Mouse (Mus musculus): ENCODE measurements around the gene Hpd. TPM values are rescaled to one million over a fixed set of nuclear protein-coding genes. Genes with fewer than 3 reads are reported as not detected.

Hpd gene
- total and polyA plus RNA-seq, 2 experiments from 2014 or later = not detected

DNA sequence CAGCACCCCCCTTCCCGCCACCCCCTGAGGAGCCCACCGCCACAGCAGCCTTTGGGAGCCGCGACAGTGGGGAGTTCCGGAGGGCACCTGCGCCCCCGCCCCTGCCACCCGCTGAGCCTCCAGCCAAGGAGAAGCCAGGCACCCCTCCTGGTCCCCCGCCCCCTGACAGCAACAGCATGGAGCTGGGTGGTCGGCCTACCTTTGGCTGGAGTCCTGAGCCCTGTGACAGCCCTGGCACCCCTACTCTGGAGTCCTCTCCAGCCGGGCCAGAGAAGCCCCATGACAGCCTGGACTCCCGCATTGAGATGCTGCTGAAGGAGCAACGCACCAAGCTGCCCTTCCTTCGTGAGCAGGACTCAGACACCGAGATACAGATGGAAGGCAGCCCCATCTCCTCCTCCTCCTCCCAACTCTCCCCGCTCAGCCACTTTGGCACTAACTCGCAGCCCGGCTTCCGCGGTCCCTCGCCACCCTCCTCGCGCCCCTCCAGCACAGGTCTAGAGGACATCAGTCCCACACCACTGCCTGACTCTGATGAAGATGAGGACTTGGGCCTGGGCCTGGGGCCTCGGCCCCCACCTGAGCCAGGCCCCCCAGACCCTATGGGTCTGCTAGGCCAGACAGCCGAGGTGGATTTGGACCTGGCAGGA lies 34.3 kb downstream of the Hpd start:
- no peak for DNase-seq (ENCODE audit: low spot score)
- Histone ChIP-seq H3K9ac (replicated peaks; ENCODE audit: low read length, poor library complexity, severe bottlenecking) (no peak overlapping the region), H3K4me3 (ENCODE audit: low read depth, low read length) (no peak overlapping the region), H3K9me3 (ENCODE audit: low read length) (no peaks in the 10 kb centered on the region), H3K27me3 (ENCODE audit: insufficient read depth, low read length) (no peaks in the 10 kb centered on the region), H3K4me2 (ENCODE audit: low read depth, low read length, poor library complexity, severe bottlenecking) (no peak overlapping the region), H3K36me3 (ENCODE audit: insufficient read depth, low read length) (peaks cover 53% of the 10 kb centered on the region), H3K27ac (ENCODE audit: low read depth, low read length) (no peak overlapping the region), H3K4me1 (ENCODE audit: insufficient read depth, low read length) (peaks cover 30% of the 10 kb centered on the region)
- no peak for TF ChIP-seq CTCF (IDR thresholded peaks at IDR 0.05)
- ATAC-seq (ENCODE audit: low FRiP score) = no peak
- 79% methylated on average over 25 of the region's 25 CpGs for WGBS

DNA sequence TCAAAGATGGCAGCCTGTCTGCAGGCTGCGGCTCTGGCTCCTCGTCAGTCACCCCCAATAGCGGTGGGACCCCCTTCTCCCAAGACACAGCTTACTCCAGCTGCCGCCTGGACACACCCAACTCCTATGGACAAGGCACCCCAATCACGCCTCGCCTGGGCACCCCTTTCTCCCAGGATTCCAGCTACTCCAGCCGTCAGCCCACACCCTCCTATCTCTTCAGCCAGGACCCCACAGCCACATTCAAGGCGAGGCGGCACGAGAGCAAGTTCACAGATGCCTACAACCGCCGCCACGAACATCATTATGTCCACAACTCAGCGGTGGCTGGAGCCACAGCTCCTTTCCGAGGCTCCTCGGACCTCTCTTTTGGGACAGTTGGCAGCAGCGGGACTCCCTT lies 35.0 kb downstream of the Hpd start:
- no peaks in the 10 kb centered on the region for H3K27me3 ChIP-seq (ENCODE audit: insufficient read depth, low read length)

DNA sequence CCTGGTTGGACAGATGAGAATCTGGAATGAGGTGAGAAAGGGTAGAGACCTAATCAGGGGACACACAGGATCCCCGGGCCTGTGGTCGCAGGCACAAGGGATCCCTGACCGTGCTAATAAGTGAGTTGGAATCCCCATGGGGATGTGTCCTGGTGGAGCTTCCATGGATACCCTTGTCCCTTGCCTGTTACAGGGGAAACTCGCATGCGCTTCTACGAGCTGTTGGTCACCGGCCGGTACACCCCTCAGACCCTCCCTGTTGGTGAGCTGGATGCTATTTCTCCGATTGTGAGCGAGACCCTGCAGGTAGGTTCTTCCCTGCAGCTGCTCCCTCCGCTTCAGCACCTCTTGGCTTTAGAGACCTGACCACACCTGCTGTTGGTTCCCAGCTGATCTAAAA lies 36.2 kb downstream of the Hpd start:
- WGBS = 85% methylated on average over 11 of the region's 11 CpGs
- DNase-seq (ENCODE audit: low spot score) = no peak
- no peak for ATAC-seq (ENCODE audit: low FRiP score)
- Histone ChIP-seq H3K4me2 (ENCODE audit: low read depth, low read length, poor library complexity, severe bottlenecking) (no peak overlapping the region), H3K36me3 (ENCODE audit: insufficient read depth, low read length) (peaks cover 36% of the 10 kb centered on the region), H3K9me3 (ENCODE audit: low read length) (no peaks in the 10 kb centered on the region), H3K4me1 (ENCODE audit: insufficient read depth, low read length) (peaks cover 30% of the 10 kb centered on the region), H3K4me3 (ENCODE audit: low read depth, low read length) (no peak overlapping the region), H3K27ac (ENCODE audit: low read depth, low read length) (no peak overlapping the region), H3K27me3 (ENCODE audit: insufficient read depth, low read length) (no peaks in the 10 kb centered on the region), H3K9ac (replicated peaks; ENCODE audit: low read length, poor library complexity, severe bottlenecking) (no peak overlapping the region)
- TF ChIP-seq CTCF (IDR thresholded peaks at IDR 0.05) = no peak

More for the DNA sequence above, 35.0 kb downstream of the Hpd start:
- no peak for TF ChIP-seq CTCF (IDR thresholded peaks at IDR 0.05)
- Histone ChIP-seq H3K4me1 (ENCODE audit: insufficient read depth, low read length) (peaks cover 30% of the 10 kb centered on the region), H3K9me3 (ENCODE audit: low read length) (no peaks in the 10 kb centered on the region), H3K36me3 (ENCODE audit: insufficient read depth, low read length) (peaks cover 47% of the 10 kb centered on the region), H3K4me2 (ENCODE audit: low read depth, low read length, poor library complexity, severe bottlenecking) (no peak overlapping the region), H3K4me3 (ENCODE audit: low read depth, low read length) (no peak overlapping the region), H3K27ac (ENCODE audit: low read depth, low read length) (no peak overlapping the region), H3K9ac (replicated peaks; ENCODE audit: low read length, poor library complexity, severe bottlenecking) (no peak overlapping the region)
- 82% methylated on average over 17 of the region's 17 CpGs for WGBS
- DNase-seq (ENCODE audit: low spot score) (no peak), ATAC-seq (ENCODE audit: low FRiP score) (no peak)

DNA sequence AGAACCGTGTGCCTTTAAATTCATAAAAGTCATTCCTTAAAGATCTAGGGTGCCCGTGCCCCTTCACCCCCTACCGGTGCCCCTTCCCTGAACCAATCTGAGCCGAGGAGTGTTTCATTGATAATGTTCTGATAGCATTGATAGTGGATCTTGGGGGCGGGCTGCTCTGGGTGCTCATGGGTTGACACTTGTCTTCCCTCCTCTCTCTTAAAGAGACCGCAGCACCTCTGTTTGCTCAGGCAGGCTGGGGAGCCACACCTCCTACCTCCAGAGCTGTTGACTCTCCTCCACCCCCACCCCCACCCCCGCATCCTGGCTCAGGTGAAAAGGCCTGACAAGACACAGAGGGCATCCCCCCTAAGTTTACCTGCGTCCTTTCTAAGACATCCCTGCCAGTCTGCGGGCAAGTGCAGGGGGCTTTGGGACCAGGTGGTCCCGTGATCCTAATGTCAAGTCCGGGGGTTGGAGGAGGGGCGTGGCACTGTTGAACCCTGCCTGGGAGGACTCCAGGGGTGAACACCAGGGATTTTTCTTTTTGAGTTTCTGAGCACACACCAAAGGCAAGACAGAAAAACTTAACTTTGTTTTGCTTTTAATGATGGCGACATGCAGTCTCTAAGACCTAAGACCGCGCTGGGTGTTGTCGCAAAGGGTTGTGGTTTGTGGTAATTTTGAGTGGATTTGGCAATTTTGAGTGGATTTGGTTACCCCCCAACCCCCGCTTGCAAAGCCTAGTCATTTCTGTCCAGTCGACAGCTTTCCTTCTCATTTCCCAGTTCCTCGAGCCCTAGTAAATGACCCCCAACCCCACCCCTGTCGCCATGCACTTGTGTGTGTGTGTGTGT lies 37.6 kb downstream of the Hpd start:
- Histone ChIP-seq H3K36me3 (ENCODE audit: insufficient read depth, low read length) (peaks cover 33% of the 10 kb centered on the region), H3K9ac (replicated peaks; ENCODE audit: low read length, poor library complexity, severe bottlenecking) (peak overlapping the region; percentile 97), H3K27ac (ENCODE audit: low read depth, low read length) (peak overlapping the region; percentile 6; the same call in 1 of the 2 replicates), H3K4me3 (ENCODE audit: low read depth, low read length) (peak overlapping the region; percentile 91), H3K4me1 (ENCODE audit: insufficient read depth, low read length) (peaks cover 20% of the 10 kb centered on the region), H3K4me2 (ENCODE audit: low read depth, low read length, poor library complexity, severe bottlenecking) (peak overlapping the region; percentile 99), H3K9me3 (ENCODE audit: low read length) (no peaks in the 10 kb centered on the region), H3K27me3 (ENCODE audit: insufficient read depth, low read length) (no peaks in the 10 kb centered on the region)
- ATAC-seq (ENCODE audit: low FRiP score) = no peak
- TF ChIP-seq CTCF (IDR thresholded peaks at IDR 0.05) = no peak
- WGBS = 37% methylated on average over 20 of the region's 20 CpGs
- DNase-seq (ENCODE audit: low spot score) = no peak

DNA sequence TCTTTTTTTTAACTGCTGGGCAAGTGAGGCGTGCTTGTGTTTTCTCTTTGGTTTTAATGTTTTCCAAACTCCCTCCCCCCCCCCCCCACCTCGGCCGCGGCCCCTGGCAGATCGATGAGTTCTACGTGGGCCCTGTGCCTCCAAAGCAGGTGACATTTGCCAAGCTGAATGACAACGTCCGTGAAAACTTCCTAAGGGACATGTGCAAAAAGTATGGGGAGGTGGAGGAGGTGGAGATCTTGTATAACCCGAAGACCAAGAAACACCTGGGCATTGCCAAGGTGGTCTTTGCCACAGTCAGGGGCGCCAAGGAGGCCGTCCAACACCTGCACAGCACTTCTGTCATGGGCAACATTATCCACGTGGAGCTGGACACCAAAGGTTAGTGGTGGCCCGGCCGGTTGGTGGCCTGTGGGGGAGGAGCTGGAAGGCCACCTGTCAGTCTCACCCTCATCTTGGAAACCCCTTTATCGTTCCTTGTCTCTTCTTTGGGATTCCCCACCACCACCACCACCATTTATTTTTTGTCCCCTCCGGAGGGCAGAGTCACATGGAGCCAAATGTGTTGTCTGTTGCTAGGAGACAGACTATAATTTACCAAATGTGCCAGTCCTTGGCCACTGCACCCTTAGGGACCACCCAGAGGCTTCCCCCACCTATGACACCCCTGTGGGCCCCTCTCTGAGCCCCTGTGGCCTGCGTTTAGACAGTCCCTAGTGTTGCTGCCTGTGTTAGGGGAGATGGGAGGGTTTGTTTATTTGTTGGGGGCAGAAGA lies 38.4 kb downstream of the Hpd start:
- DNase-seq (ENCODE audit: low spot score) (no peak), ATAC-seq (ENCODE audit: low FRiP score) (no peak)
- peak overlapping the region; percentile 99 for H3K4me2 ChIP-seq (ENCODE audit: low read depth, low read length, poor library complexity, severe bottlenecking)

More for the DNA sequence above, 38.4 kb downstream of the Hpd start:
- Histone ChIP-seq H3K27ac (ENCODE audit: low read depth, low read length) (peak overlapping the region; percentile 99; the same call in 1 of the 2 replicates), H3K9me3 (ENCODE audit: low read length) (no peaks in the 10 kb centered on the region), H3K36me3 (ENCODE audit: insufficient read depth, low read length) (peaks cover 33% of the 10 kb centered on the region), H3K27me3 (ENCODE audit: insufficient read depth, low read length) (no peaks in the 10 kb centered on the region), H3K9ac (replicated peaks; ENCODE audit: low read length, poor library complexity, severe bottlenecking) (peak overlapping the region; percentile 97), H3K4me3 (ENCODE audit: low read depth, low read length) (peak overlapping the region; percentile 91), H3K4me1 (ENCODE audit: insufficient read depth, low read length) (peaks cover 14% of the 10 kb centered on the region)
- TF ChIP-seq CTCF (IDR thresholded peaks at IDR 0.05) = no peak
- WGBS = 3% methylated on average over 17 of the region's 17 CpGs
